Mouse (Mus musculus): ENCODE results near the gene Spaca1.
"Not testable (repeated sequence)": the region's sequence is repeated elsewhere in the genome, so short reads cannot be mapped to it uniquely, and the experiment has no call there.

Gene Spaca1

DNA sequence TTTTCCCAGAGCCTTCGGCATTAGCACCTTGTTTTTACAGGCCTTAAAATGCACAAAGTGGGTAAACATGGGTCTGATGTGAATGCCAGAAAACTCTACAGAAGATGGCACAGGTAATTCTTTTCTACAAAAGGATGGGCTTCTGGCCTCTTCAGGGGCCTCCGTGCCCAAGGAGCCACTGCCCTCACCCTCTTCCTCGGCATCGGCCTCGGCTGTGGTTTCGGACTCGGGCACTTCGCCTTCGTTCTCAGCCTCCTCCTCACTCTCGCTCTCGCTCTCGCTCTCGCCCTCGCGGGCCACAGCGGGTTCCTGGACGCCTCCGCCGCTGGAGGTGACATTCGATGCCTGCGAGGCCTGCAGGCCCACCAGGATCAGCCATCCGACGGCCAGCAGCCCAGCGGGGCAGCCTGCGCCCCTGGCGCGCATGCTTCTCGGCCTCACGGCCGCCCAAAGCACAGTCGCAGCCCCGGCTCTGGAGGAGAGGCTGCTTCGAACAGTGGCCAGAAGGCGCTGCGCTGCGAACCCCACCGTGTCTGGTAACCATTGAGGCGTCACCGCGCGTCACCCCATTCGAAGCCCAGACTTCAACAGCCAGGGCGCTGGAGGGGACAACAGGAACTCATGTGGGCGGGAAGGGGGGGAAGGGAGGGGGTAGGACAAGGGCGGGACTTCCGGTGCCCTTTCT lies at the start of gene Spaca1:
TSS of gene Spaca1 (minus strand) at position 621 of the 685 bp plus-strand sequence.
- DNase-seq (ENCODE audit: low read depth) = peak; percentile 26

DNA sequence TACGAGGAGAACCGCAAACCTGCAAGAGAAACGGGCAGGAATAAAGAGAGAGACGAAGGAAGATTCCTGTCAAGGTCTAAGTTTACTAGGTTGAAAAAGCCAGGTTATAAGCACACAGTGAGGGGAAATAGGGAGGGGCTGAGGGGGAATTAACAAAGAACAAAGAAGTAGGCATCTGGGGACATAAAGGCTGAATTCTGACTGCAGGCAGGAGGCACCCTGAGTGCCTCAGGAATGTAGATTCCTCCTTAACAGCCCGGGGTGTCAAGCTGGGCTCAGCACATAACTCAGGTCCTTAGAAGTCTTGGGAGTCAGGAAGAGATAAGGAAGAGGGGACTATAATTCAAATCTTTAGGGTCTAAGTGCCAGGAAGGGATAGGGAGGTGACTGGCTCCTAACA lies 37.3 kb upstream of the Spaca1 start:
- DNase-seq (ENCODE audit: low read depth) = not testable (repeated sequence)

DNA sequence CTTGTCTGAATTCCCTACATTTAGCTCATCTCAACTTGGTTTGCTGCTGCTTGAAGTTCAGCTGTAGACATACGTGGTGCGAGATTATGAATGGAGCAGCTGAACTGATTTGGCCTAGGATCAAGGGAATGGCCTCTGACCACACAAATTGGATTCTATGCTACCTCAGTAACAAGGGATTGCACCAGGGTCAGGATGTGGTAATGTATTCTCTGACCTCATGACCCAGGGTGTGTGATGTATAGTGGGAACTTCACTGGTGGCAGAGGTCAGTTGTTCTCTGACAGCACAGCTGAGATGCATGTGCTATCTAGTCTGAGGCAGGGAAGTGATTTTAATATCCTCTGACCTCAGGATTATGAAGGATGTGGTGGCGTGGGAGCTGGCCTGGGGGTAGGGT lies 31.1 kb upstream of the Spaca1 start:
- DNase-seq (ENCODE audit: low read depth) = no peak

DNA sequence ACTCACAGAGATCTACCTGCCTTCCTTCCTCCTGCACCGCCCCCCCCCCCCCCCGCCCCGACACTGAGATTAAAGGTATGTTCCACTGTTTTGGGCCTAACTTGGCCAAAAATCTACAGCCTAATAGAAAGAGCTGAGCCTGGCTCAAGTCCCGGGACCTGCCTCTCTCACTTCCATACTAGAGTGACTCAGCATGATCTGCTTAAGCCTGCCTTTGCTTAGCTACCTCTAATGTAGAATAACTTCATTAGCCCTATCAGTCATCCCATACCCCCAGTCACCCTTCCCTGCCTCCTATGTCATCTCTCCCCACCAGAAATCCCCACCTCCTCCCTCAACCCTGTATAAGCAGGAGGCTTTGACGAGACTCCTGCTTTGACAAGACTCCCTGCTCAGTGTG lies 19.0 kb upstream of the Spaca1 start:
- no peak for DNase-seq (ENCODE audit: low read depth)

DNA sequence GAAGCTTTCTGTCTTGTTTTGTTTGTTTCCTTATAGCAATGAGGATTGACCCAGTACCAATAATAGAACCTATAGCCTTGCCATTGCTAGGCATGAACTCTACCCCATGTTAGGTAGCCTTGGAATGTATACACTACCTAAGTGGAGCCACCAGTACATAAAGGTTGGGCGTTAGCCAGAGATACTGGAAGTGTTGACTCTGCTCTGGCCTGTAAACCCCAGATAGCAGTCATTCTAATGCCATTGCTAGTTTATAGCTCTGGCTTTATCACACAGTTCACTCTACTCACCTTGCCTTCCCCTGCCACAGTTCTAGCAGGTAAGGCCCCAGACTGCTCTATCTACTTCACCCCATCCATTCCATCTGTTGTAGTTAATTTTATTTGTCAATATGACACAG lies 8.3 kb upstream of the Spaca1 start:
- DNase-seq (ENCODE audit: low read depth) = no peak

DNA sequence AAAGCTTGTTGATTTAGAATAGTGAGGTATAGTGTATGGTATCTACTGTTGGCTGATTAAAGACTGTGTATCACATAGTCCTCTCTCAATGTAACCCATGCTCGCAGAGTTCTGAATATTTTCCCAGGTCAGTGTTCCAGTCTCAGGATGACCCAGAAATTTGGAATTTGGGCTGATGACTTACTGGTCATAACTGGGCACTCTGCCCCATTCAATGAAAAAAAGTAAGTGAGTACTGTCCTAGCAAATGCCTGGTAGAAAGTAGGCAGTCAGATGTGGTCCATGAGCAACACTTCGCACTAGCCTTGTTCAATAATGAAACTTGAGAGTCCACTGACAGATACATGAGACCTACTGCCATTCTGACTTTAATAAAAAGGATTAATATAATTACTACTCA lies 23.2 kb downstream of the Spaca1 start:
- no peak for DNase-seq (ENCODE audit: low read depth)

DNA sequence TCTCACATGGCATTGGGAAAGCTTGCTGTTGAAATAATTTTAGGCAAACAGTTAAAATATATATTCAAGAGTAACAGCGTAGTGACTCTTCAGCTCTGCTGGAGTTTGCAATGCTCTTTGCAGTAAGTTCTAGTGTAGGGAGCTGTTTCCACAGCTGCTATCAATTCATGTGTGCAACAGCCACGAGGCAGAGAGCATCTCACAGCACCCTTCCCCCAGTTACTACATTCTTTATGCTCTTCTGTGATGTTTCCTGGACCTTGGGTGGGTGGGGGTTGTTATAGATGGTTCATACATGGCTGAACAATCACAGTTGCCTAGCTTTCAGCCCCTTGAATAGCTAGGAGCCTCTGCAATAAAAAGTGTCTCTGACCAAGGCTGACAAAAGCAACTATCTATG lies 28.5 kb downstream of the Spaca1 start:
- no peak for DNase-seq (ENCODE audit: low read depth)

DNA sequence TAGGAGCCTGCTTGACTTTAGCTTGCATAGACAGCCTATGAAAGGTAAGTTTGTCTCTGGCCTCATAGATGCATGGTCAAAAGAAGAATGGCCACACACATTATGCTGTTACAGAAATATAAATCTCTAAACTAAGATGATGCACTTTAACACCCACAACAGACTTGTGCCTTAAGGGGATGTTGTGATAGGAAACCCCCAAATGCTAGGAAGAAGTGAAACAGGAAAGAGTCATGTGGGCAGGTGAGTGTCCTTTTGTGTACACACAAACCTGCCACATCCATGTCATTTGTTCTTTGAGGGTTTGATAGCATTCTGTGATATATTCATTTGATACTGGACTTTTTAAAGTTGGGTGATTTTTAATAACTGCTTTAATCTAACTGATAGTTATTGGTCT lies 53.6 kb downstream of the Spaca1 start:
- no peak for DNase-seq (ENCODE audit: low read depth)

DNA sequence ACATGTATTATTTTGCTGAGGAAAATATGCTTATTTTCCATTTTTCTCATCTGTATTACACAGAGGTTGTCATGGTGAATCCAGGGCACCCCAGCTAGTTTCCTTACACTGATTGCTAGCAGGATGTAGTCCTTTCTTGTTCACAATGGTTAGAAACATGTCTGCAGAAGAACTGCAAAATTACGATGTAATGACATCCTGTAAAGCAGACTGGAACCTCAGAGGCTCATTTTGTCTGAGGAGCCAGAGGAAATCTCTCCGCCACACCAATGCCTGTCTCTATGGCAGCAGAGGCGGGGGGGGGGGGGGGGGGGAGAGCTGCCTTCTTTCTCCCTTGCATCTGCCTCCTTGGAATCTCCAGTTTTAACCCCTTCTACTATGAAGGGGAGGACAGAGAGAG lies 57.3 kb downstream of the Spaca1 start:
- DNase-seq (ENCODE audit: low read depth) = no peak

DNA sequence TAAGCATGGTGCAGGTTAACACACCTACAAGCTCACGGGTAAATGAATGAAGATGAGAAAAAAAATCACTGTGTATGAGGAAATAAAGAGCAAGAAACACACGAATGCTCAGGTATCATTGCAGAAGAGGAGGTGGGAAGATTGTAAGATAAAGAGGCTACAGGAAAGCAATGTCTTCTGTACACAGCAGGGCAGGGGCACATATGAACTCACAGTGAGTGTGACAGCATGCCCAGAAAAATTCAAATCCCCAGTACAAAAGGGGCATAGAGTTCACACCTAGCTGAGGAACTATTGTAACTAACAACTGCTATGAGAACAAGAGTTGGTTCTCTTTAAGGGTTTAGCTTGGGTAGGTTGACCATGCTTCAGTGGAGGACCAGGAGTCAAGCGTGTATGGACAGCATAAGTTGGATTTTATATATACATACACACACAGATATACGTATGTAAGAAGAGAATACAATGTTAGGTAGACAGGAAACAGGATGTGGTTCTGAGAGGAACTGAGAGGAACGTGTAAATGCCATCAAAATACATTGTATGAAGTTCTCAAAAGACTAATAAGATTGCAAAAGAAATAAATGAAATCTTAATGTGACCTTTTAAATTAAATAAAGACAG lies 61.4 kb downstream of the Spaca1 start:
- DNase-seq (ENCODE audit: low read depth) = peak; percentile 48

All from induced T-regulatory cell, adult 2 months (primary cell).